Mouse (Mus musculus) left cerebral cortex, adult 9 months (tissue): ENCODE measurements around the gene Col24a1.

Source experiments
- DNase-seq, 2 experiments: peaks; one replicate each; pipeline ENCODE4 v3.0.0; 2022; ENCODE audit warnings: low spot score in 2 of 2

Gene Col24a1

DNA sequence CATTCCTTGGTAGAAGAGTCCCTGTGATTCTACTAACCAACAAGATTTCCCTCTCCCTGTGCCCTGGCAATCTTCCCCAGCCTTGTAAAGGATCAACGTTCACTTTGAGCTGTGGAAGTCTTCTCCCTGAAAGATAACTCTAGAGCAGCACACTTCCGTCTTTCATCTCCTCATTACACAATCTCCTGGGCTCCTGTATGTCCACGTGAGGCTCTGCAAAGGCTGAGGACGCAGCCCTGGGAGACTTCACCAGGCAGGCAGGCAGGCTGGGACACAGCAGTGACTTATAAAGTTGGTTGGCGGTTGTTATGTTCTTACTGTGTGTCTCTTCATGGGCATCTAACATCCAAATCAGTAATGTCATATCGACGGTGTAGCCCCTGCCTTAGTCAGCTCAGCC, 170.1 kb downstream of the Col24a1 start:
- peak in 1 of 2 experiments; percentile 3 for DNase-seq

DNA sequence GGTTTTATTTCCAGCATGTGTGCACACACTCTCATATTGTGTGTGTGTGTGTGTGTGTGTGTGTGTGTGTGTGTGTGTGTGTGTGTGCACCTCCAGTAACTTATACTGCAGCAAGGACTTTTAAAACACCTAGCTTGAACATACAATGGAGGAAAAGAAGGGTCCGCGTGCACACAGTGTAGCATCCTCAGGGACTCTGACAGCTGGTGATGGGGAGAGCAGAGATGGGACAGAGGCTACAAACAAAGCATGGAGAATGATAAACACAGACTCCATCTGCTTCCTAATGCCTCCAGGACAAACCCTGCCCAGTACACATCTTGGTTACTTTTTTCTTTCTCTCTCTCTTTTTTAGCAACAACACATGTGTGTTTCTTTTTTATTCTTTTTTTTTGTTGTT, 171.5 kb downstream of the Col24a1 start:
- DNase-seq: no peak

DNA sequence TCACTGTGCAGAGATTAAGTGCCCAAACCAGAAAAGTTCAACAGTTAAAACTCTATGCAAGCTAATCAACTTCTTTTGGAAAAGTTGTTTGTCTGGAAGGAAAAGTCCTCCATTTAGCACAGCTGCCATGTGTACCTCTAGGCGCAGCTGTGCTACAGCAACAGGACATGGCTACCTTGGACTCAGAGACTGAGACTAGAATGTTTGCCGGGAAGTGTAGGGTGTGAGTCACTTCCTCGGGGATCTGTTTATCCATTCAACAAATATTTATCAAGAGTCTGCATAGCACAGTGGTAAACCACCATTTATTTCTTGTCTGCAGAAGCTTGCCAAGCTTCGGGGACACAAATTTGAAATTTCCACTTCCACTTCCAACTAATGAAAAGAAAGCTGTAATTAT, 178.8 kb downstream of the Col24a1 start:
- DNase-seq: no peak

DNA sequence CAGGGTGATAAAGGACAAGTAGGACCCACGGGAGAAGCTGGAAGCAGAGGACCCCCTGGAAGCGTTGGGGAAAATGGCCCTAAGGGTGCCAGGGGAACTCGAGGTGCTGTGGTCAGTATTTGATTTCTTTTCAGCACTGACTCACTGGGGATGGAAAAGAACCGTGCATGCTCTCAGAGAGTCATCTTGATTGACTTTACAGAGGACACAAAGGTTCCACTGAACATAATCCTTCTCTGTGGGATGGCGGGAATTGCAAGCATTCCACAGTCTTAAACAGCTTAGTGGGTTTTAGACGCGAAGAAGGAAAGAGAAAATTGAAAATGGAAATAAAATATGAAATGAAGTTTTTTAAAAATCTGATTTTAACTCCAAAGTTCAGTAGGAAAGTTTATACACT, 181.9 kb downstream of the Col24a1 start:
- no peak for DNase-seq

DNA sequence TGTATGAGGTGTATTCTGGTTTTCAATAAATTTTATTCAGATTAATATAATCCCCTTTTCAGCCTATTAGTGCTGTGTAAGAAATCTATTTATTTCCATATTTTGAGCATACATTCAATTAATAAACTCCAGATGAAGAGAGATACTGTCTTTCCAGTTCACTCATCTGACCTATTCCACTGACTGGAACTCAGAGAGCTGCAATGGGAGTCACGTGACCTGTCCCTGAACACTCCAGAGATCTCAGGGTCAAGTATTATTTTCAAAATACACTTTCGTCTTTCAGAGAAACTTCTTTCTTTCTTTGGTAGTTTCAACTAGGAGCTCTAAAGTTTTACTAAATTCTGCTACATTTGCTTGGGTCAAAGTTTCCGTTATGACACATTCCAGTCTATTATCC, 184.4 kb downstream of the Col24a1 start:
- no peak for DNase-seq

DNA sequence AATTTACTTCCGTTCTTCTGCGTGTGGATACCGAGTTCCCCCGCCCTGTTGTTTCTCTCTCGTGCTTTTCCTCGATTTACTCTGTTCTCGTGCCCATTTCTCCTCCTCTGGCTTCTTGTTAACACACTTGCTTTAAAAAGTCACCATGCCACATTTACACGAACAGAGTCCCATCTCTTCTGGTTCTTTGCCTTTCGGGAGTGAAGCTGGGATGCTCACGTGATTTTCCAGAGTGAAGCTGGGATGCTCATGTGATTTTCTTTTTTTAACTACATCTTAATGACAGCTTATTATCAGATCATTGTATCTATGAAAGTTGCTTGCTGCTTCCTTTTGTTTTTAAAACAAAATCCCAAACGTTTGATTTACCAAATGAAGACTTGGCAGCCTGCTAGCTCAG, 184.8 kb downstream of the Col24a1 start:
- no peak for DNase-seq

DNA sequence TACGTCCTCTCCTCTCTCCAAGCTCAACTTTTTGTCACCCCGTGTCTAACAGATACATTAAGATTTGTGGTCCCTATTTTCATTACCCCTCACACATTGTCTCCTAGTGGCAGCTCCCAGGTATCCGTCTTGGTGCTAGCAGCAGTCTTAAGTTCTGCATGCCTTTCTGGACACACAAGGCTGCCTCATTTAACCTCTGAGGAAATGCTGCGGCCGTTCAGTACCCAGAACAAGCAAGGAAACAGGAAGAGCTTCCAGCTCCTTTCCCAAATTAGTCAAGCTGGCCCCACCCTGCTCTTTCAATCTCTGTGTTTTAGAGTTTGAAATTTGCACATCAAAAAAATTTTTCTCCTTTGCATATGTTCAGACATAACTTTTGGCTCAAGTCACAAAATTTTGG, 186.2 kb downstream of the Col24a1 start:
- no peak for DNase-seq

DNA sequence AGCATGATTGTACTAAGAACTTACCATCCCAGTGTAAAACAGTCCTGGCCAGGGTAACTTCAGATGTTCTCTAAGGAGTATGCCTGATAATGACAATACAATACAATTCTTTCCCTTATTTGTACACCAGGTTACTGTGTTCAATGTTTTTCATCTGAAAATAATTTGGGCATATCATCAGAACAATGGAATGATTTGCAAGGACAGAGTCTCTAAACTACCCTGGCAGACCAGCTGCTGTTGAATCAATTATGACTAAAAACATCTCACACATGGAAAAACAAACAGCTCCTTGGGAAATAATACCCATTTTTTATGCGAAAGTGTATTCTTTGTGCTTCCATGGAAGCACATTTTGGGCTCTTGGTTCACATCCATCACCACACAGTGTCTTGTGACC, 198.0 kb downstream of the Col24a1 start:
- DNase-seq: no peak

DNA sequence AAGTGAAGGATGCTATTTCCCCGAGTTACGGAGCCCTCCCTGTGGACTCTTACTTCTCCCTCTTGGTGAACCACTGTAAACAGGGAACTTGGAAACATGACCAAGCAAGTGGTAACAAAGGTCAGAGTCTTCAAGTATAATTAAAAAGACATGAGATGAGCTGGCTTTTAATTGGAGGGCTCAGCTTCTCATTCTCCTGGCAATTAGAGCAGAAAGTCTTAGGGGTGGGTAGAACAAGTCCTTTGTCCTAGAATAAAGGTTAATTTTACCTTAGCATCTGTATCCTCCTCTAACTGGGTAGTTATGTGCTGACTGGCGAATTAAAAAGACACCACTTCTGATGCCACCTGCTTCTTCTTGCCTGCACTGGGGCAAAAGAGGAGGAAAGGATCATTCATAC, 199.1 kb downstream of the Col24a1 start:
- DNase-seq: no peak

DNA sequence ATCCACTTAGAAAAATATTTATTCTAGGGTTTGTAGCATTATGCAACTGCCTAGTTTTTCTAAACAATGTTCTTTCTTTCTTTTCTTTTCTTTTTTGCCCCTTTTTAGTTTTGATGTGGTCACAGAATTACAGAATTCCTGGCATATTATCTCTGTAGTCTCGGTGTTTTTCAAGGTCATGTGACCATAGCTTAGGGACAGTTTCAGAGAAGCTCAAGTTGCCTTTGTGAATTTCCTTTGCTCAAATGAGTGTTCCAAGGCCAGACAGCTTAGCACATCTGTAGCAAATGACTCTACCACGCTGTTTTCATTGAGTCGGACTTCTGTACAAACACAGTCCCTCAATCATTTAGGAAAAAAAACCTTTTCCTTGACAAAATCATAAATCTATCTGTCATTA, 205.9 kb downstream of the Col24a1 start:
- no peak for DNase-seq

DNA sequence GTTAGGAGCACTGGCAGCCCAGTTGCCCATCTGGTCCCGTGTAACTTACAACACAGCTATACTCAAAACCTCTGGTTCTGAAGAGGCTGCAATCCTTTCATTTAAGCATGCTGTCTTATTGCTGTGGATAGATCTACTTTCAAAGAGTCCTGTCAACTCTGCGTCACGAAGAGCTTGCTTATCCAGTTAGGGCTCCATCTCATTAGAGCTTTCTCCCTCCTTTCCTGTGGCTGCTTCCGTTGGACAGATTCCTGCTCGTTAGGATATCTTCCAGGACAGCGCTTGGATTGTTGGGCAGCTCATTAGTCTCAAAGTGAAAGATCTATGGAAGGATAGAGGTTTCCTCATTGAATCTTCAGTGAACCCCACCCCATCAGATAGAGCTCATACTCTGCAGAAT, 206.6 kb downstream of the Col24a1 start:
- DNase-seq: no peak

DNA sequence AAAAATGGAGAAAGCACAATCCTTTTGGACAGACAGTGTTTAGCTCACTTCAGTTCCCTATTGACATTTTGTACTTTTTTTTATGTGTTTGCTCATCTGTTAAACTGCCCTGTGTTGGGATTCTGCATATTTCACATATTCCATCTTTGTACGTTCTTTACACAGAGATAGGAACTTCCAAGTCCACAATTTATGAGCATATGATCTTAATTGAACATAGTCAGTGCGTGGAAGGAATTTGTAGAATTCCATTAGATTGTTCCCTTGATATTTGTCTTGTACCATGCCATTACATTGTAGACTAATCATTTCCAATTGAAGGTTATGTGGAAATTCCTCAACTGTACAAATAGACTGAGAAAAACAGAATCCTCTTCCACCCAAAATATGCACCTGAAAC, 212.6 kb downstream of the Col24a1 start:
- no peak for DNase-seq

DNA sequence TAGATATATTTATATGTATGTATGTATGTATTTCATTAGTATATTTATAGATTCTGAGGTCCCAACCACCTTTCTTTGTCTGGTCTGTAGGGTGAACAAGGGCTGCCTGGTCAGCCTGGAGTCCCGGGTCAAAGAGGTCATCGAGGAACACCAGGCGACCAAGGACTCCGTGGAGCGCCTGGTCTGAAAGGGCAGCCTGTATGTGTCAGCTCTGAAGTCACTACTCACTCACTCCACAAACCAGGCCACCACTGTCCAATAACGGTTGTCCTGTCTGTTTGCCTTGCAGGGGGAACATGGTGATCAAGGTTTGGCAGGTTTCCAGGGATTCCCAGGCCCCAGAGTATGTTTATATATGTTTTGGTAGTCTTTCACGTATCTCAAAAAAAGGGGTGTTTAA, 216.3 kb downstream of the Col24a1 start:
- DNase-seq: no peak

DNA sequence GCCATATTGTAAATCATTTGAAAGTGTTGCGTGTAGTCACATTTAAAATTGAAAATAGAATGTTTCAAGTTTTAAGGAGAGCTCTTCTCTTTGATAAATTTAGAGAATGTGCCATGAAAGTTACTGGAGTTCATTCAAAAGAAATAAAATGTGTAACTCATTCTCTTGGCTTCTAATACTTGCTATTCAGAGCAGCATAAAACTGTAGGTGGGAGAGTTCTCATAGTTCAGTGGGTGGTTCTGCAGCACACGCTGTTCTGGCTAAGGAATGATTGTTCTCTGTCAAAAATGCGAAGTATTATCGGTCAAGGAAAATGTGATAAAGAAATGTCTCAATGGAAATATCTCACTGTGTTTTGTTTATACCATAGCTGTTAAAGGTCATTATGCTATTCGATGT, 221.9 kb downstream of the Col24a1 start:
- DNase-seq: no peak

DNA sequence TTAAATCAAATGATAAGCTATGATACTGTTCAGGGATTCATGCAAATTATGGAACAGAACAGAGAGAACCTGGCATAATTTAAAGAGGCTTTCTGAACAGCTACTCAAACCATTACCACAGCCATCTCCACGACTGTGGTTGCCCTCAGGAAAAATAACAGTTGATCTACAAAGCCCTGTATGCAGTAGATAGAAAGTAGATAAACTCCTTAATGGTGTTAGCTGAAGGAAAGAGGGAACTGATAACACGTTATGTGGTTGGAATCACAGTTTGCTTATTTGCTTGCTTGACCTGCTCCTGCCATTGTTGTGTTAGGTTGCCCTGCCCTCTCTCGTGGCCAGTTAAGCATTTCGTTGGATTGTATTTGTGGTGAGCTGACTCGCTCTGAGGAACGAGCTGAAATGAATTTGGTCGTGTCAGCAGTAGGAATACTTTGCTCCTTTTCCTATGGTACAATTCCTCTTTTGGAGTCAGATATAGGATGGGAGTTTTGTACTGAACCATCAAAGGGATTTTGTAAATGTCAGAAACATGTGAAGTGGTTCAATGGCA, 229.3 kb downstream of the Col24a1 start:
- DNase-seq: no peak

DNA sequence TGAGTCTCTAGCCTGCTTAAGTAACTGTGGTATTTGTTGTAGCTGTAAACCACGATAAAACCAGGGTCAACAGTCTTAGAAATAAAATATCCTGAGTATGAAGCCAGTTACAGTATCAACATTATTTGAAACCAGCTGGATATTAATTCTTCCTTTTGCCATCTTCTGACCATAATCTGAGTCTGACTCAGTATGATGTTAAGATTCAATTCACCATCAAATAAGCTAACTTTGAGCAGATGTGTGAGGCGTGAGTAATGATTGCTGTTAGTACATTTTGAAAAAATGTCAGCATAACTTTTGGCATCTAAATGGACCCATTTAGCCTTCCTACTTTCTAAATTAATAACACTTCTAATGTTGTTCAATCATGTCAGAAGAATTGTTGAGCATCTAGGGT, 230.0 kb downstream of the Col24a1 start:
- DNase-seq: no peak

DNA sequence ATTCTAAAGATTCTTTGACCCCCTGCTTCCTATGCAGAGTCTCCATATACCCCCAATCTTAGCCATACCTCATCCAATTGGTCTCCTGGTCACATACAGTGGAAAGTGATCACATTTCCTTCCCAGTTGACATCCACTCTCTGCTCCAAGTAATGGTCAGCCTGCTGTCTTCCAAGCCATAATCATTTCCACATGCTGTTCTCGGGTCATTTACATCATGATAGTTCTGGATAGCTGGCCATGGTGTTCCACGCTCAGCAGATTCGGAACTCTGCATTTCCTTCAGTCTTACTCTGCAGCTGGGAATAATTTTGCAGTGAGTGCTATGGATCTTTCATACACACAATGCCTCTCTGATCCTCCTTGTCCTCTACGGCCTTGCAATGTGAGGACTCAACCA, 233.0 kb downstream of the Col24a1 start:
- DNase-seq: no peak

DNA sequence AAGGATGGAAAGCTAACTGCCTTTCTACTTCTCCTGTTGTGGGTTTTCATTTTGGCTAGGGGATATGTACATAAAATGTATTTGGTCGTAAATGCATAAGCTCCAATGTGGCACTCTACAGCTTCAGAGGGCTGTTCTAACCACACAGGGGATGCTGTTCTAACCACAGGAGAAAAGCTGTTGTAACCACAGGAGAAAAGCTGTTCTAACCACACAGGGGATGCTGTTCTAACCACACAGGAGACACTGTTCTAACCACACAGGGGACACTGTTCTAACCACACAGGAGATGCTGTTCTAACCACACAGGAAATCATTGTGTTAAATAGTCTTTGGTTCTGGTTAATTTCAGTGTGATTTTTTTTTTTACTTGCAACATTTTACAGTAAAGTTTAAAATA, 245.6 kb downstream of the Col24a1 start:
- DNase-seq: no peak

DNA sequence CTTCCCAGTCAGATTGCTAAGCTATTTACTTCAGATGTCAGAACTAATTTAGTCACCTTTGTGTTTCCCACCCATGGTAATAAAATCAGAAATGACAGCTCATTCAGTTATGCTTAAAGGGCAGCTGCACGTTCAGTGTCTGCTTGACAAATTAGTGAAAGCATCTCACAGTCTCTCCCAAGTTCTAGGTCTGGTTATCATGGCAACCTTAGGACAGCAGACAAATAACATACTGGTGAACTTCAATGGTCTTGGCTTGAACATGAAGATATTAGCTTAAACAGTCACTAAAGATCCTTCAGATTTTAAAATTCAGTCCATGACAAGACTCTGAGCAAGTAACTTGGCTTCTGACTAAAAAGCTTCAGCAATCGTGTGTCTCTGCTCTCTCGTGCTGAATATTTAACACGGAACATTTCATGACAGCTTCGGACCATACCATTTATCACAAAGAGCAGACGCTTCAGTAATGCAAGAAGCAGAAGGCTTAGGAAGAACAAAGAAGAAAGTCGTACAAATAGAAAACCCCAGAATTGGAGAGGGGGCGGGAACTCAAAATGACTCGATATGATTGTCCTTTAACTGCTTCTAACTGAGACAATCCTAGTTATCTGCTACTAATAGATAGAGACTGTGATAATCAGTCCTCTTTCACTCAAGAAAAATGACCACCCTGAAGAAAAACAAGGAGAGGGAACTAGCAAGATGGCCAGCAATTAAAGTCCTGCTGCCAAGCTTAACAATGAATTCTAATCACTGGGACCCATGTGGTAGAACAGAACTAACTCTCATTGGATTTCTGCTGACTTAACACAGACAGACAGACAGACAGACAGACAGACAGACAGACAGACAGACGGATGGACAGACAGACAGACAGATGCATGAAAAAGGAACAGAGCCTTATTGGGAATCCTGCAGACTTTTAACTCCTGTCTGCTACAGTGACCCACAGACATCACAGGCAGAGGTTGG, 256.5 kb downstream of the Col24a1 start:
- no peak for DNase-seq

DNA sequence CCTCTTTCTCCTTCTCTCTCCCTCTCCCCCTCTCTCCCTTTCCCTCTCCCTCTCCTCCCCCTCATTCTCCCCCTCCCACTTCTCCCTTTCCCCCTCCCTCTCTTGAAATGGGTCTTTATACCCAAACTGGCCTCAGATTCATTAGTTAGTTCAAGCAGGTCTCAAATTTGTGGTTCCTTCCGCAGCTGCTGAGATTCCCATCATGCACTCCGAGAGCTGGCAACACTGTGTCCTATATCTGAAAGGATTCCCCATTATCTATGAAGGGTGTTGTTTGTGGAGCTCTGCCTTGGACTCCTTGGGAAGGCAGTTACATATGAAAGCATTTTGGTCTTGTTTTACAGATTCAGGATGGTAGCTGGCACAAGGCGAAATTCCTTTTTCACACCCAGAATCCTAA, 257.9 kb downstream of the Col24a1 start:
- DNase-seq: no peak

DNA sequence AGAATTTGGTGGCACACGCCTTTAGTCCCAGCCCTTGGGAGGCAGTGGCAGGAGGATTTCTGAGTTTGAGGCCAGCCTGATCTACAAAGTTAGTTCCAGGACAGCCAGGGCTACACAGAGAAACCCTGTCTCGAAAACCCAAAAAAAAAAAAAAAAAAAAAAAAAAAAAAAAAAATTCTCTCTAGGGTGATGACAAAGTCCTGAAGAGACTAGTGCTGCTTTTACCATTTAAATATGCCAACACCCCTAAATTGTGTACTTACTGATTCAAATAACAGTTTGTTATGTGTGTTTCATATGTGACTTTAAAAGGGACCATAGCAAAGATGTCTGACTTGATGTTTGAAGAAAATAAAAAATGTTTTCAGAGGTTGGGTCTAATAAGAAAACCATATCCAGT, 262.1 kb downstream of the Col24a1 start:
- no peak for DNase-seq

DNA sequence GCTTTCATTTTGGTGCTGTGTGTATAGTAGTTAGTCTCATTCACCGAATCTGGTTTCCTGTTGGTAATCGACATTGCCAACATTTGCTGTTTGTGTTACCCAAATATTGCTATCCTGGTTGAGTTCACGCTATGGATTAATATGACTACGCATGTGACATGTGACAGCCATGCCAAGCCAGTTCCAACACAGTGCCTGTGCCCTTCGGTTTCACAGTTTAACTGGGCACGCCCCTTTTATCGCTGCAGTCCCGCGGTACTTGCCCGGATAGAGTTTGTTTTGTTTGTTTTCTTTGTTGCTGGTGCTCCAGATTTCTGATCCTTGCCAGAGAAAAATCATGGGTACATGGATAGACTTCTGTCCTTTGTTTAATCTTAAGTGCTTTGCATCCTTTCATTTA, 263.9 kb downstream of the Col24a1 start:
- no peak for DNase-seq

DNA sequence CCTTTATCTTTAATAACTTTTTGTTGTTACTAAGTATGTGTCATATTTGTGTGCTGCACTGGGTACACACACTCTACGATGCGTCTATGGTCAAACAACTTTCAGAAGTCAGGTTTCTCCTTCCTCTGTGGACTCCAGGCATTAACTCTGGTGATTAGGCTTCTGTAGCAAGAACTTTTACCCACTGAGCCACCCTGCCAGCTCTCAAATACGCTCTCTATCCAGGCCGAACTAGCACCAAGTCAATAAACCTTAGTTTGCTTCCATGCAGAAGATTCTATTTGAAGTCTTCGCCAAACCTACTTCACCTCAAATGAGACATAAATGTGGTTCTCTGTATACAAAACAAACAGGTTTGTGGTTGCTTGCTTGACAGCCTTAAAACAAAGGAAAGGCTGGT, 267.4 kb downstream of the Col24a1 start:
- DNase-seq: no peak

DNA sequence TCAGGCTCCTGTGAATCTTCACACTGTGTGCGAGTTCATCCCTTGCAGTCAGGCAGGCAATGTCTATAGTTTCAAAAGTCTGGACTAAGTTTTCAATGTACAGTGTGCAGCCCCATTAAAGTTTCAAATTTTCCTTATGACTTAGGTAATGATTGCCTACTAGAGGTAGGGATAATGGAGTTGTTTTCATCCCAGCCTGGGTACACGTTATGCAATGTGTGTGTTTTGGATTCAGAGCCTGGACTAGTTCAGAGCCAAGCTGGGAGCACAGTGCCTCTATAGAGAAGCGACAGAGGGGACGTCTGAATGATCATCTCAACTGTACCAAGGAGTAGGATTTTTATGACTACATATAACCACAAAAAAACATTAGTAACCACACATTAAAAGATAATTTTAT, 267.8 kb downstream of the Col24a1 start:
- DNase-seq: no peak
